Mouse (Mus musculus): ENCODE measurements around the gene Pgam5. TPM values are rescaled to one million over a fixed set of nuclear protein-coding genes. Genes with fewer than 3 reads are reported as not detected.

Gene Pgam5
- polyA plus RNA-seq, 1 experiment = 35.4 TPM

- H3K4me2 ChIP-seq (ENCODE audit: low read depth) = peak overlapping the region; percentile 89
- TF ChIP-seq TCF12 (IDR thresholded peaks at IDR 0.05; ENCODE audit: insufficient read depth, poor library complexity, severe bottlenecking) (no peak), USF1 (IDR thresholded peaks at IDR 0.05; ENCODE audit: low read depth) (no peak), MYOD1 (IDR thresholded peaks at IDR 0.05; ENCODE audit: control insufficient read depth in 1 of 3, insufficient read length in 2 of 3, low read depth in 2 of 3) (no peak), MYOG (IDR thresholded peaks at IDR 0.05; ENCODE audit: control insufficient read depth in 1 of 3, insufficient read depth in 1 of 3, insufficient read length in 2 of 3, low read depth in 2 of 3) (no peak), CEBPB (IDR thresholded peaks at IDR 0.05; ENCODE audit: insufficient read depth, poor library complexity, severe bottlenecking) (no peak), POLR2AphosphoS2 (IDR thresholded peaks at IDR 0.05; ENCODE audit: insufficient read length, low read depth) (no peak), REST (IDR thresholded peaks at IDR 0.05; ENCODE audit: insufficient read depth, insufficient read length) (no peak), E2F4 (IDR thresholded peaks at IDR 0.05; ENCODE audit: insufficient read depth) (no peak), MAX (IDR thresholded peaks at IDR 0.05; ENCODE audit: low read depth) (no peak), TCF3 (IDR thresholded peaks at IDR 0.05; ENCODE audit: insufficient read length, low read depth) (no peak)
These were observed 39.3 kb downstream of the Pgam5 start for GRCm38 (mm10) chr5:110230401-110230779.

DNA sequence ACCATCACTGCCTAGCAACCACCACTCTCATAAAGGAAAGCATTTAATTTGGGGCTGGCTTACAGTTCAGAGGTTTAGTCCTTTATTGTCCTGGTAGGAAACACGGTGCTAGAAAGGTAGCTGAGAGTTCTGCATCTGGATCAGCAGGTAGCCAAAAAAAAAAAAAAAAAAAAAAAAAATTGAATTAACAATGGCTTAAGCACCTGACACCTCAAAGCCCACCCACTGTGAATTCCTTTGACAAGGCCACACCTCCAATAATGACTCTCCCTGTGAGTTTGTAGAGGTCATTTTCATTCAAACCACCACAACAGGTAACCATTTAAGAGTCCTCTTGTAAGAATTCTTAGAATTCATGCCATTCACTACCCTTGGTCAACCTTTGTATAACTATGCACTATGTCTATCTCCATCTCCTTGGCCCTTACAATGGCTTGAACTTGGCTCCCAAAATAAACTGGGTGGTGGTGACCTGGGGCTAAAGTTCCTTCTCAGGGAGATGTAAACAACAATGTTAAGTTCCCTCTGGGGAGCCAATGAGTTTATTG, 42.3 kb downstream of the Pgam5 start:
- Histone ChIP-seq H3K4me3 (no peak overlapping the region), H3K36me3 (ENCODE audit: control insufficient read depth, insufficient read depth) (peaks cover 15% of the 10 kb centered on the region), H3K79me2 (ENCODE audit: control insufficient read depth, insufficient read depth) (peaks cover 12% of the 10 kb centered on the region), H3ac (ENCODE audit: control insufficient read depth, insufficient read length) (no peak overlapping the region), H3K27me3 (ENCODE audit: control insufficient read depth, insufficient read depth, insufficient read length) (no peaks in the 10 kb centered on the region), H3K4me2 (ENCODE audit: low read depth) (no peak overlapping the region)
- TF ChIP-seq TCF3 (IDR thresholded peaks at IDR 0.05; ENCODE audit: insufficient read length, low read depth) (no peak), MYOD1 (IDR thresholded peaks at IDR 0.05; ENCODE audit: control insufficient read depth in 1 of 3, insufficient read length in 2 of 3, low read depth in 2 of 3) (no peak), CEBPB (IDR thresholded peaks at IDR 0.05; ENCODE audit: insufficient read depth, poor library complexity, severe bottlenecking) (no peak), MYOG (IDR thresholded peaks at IDR 0.05; ENCODE audit: control insufficient read depth in 1 of 3, insufficient read depth in 1 of 3, insufficient read length in 2 of 3, low read depth in 2 of 3) (no peak), POLR2AphosphoS2 (IDR thresholded peaks at IDR 0.05; ENCODE audit: insufficient read length, low read depth) (no peak), SRF (IDR thresholded peaks at IDR 0.05; ENCODE audit: control insufficient read depth, insufficient read length, low read depth) (no peak), E2F4 (IDR thresholded peaks at IDR 0.05; ENCODE audit: insufficient read depth) (no peak), REST (IDR thresholded peaks at IDR 0.05; ENCODE audit: insufficient read depth, insufficient read length) (no peak), MAX (IDR thresholded peaks at IDR 0.05; ENCODE audit: low read depth) (no peak), USF1 (IDR thresholded peaks at IDR 0.05; ENCODE audit: low read depth) (no peak), TCF12 (IDR thresholded peaks at IDR 0.05; ENCODE audit: insufficient read depth, poor library complexity, severe bottlenecking) (no peak), POLR2A (IDR thresholded peaks at IDR 0.05; ENCODE audit: insufficient read length, low read depth) (no peak)

More at GRCm38 (mm10) chr5:110230401-110230779, 39.3 kb downstream of the Pgam5 start:
- Histone ChIP-seq H3K27me3 (ENCODE audit: control insufficient read depth, insufficient read depth, insufficient read length) (no peaks in the 10 kb centered on the region), H3ac (ENCODE audit: control insufficient read depth, insufficient read length) (peak overlapping the region; percentile 74), H3K79me2 (ENCODE audit: control insufficient read depth, insufficient read depth) (peaks cover 32% of the 10 kb centered on the region), H3K36me3 (ENCODE audit: control insufficient read depth, insufficient read depth) (peaks cover 12% of the 10 kb centered on the region), H3K4me3 (peak overlapping the region; percentile 61)

GRCm38 (mm10) chr5:110225056-110225455, 44.7 kb downstream of the Pgam5 start:
- Histone ChIP-seq H3K4me3 (no peak overlapping the region), H3K27me3 (ENCODE audit: control insufficient read depth, insufficient read depth, insufficient read length) (no peaks in the 10 kb centered on the region), H3K36me3 (ENCODE audit: control insufficient read depth, insufficient read depth) (peaks cover 29% of the 10 kb centered on the region), H3K4me2 (ENCODE audit: low read depth) (no peak overlapping the region), H3ac (ENCODE audit: control insufficient read depth, insufficient read length) (no peak overlapping the region), H3K79me2 (ENCODE audit: control insufficient read depth, insufficient read depth) (no peaks in the 10 kb centered on the region)
- TF ChIP-seq MAX (IDR thresholded peaks at IDR 0.05; ENCODE audit: low read depth) = no peak
- TF ChIP-seq POLR2AphosphoS2 (IDR thresholded peaks at IDR 0.05; ENCODE audit: insufficient read length, low read depth) = no peak
- no peak for TF ChIP-seq REST (IDR thresholded peaks at IDR 0.05; ENCODE audit: insufficient read depth, insufficient read length)
- TF ChIP-seq TCF12 (IDR thresholded peaks at IDR 0.05; ENCODE audit: insufficient read depth, poor library complexity, severe bottlenecking) = no peak

- peaks cover 37% of the 10 kb centered on the region for H3K36me3 ChIP-seq (ENCODE audit: control insufficient read depth, insufficient read depth)
- H3K27me3 ChIP-seq (ENCODE audit: control insufficient read depth, insufficient read depth, insufficient read length) = no peaks in the 10 kb centered on the region
- H3ac ChIP-seq (ENCODE audit: control insufficient read depth, insufficient read length) = no peak overlapping the region
- no peak overlapping the region for H3K4me2 ChIP-seq (ENCODE audit: low read depth)
- TF ChIP-seq SRF (IDR thresholded peaks at IDR 0.05; ENCODE audit: control insufficient read depth, insufficient read length, low read depth) (no peak), E2F4 (IDR thresholded peaks at IDR 0.05; ENCODE audit: insufficient read depth) (no peak), POLR2A (IDR thresholded peaks at IDR 0.05; ENCODE audit: insufficient read length, low read depth) (no peak), USF1 (IDR thresholded peaks at IDR 0.05; ENCODE audit: low read depth) (no peak), TCF12 (IDR thresholded peaks at IDR 0.05; ENCODE audit: insufficient read depth, poor library complexity, severe bottlenecking) (no peak), MYOG (IDR thresholded peaks at IDR 0.05; ENCODE audit: control insufficient read depth in 1 of 3, insufficient read depth in 1 of 3, insufficient read length in 2 of 3, low read depth in 2 of 3) (no peak), TCF3 (IDR thresholded peaks at IDR 0.05; ENCODE audit: insufficient read length, low read depth) (no peak), MYOD1 (IDR thresholded peaks at IDR 0.05; ENCODE audit: control insufficient read depth in 1 of 3, insufficient read length in 2 of 3, low read depth in 2 of 3) (no peak), CEBPB (IDR thresholded peaks at IDR 0.05; ENCODE audit: insufficient read depth, poor library complexity, severe bottlenecking) (no peak), MAX (IDR thresholded peaks at IDR 0.05; ENCODE audit: low read depth) (no peak), REST (IDR thresholded peaks at IDR 0.05; ENCODE audit: insufficient read depth, insufficient read length) (no peak), POLR2AphosphoS2 (IDR thresholded peaks at IDR 0.05; ENCODE audit: insufficient read length, low read depth) (no peak)
- no peaks in the 10 kb centered on the region for H3K79me2 ChIP-seq (ENCODE audit: control insufficient read depth, insufficient read depth)
- H3K4me3 ChIP-seq = no peak overlapping the region
These were observed 47.0 kb downstream of the Pgam5 start for GRCm38 (mm10) chr5:110222757-110223156.

DNA sequence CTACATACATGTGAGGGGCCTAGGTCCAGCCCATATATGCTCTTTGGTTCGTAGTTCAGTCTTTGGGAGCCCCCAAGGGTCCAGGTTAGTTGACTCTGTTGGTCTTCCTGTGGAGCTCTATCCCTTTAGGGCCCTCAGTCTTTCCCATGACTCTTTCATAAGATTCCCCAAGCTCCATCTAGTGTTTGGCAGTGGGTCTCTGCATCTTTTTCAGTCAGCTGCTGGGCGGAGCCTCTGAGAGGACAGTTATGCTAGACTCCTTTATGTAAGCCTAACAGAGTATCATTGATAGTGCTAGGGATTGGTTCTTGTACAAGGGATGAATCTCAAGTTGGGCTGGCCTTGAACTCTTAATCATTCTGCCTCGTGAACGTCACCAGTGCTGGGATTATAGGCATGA, 49.4 kb downstream of the Pgam5 start:
- Histone ChIP-seq H3K4me3 (no peak overlapping the region), H3ac (ENCODE audit: control insufficient read depth, insufficient read length) (no peak overlapping the region), H3K79me2 (ENCODE audit: control insufficient read depth, insufficient read depth) (no peaks in the 10 kb centered on the region), H3K36me3 (ENCODE audit: control insufficient read depth, insufficient read depth) (peaks cover 51% of the 10 kb centered on the region), H3K27me3 (ENCODE audit: control insufficient read depth, insufficient read depth, insufficient read length) (no peaks in the 10 kb centered on the region), H3K4me2 (ENCODE audit: low read depth) (no peak overlapping the region)
- TF ChIP-seq TCF12 (IDR thresholded peaks at IDR 0.05; ENCODE audit: insufficient read depth, poor library complexity, severe bottlenecking) (no peak), USF1 (IDR thresholded peaks at IDR 0.05; ENCODE audit: low read depth) (no peak), POLR2AphosphoS2 (IDR thresholded peaks at IDR 0.05; ENCODE audit: insufficient read length, low read depth) (no peak), MYOG (IDR thresholded peaks at IDR 0.05; ENCODE audit: control insufficient read depth in 1 of 3, insufficient read depth in 1 of 3, insufficient read length in 2 of 3, low read depth in 2 of 3) (no peak)
